Mouse (Mus musculus): ENCODE measurements around the gene Tardbp.

- TF ChIP-seq CTCF (IDR thresholded peaks at IDR 0.05; ENCODE audit: borderline replicate concordance, extremely low read depth, insufficient read depth, insufficient read length) (no peak), POLR2A (IDR thresholded peaks at IDR 0.05; ENCODE audit: borderline replicate concordance, extremely low read depth, insufficient read depth, insufficient read length, poor library complexity, severe bottlenecking) (no peak)
These were observed 4.3 kb downstream of the Tardbp start for GRCm38 (mm10) chr4:148622485-148622884.

All from brain, embryonic 14.5 days (tissue).